Mouse (Mus musculus): Measurements from ENCODE around the gene Pimreg.

- TF ChIP-seq CTCF (IDR thresholded peaks at IDR 0.05; ENCODE audit: low read depth, low read length) (no peak), POLR2A (IDR thresholded peaks at IDR 0.05; ENCODE audit: borderline replicate concordance, low read depth, low read length) (no peak)
Measured at GRCm38 (mm10) chr11:72049171-72049759, 7.4 kb downstream of the Pimreg start.
